Mouse (Mus musculus): ENCODE measurements around the gene Ccdc136. TPM values are rescaled to one million over a fixed set of nuclear protein-coding genes. Genes with fewer than 3 reads are reported as not detected.
"Not testable (repeated sequence)": the region's sequence is repeated elsewhere in the genome, so short reads cannot be mapped to it uniquely, and the experiment has no call there.

Gene Ccdc136
- polyA plus RNA-seq, 1 experiment = 44.5 TPM

GRCm38 (mm10) chr6:29365277-29365676 is 30.8 kb upstream of the Ccdc136 start:
- TF ChIP-seq CTCF (IDR thresholded peaks at IDR 0.05; ENCODE audit: borderline replicate concordance, extremely low read depth, insufficient read depth, insufficient read length) = no peak
- TF ChIP-seq POLR2A (IDR thresholded peaks at IDR 0.05; ENCODE audit: borderline replicate concordance, extremely low read depth, insufficient read depth, insufficient read length, poor library complexity, severe bottlenecking) = no peak
- DNase-seq (ENCODE audit: low read depth) = no peak

DNA sequence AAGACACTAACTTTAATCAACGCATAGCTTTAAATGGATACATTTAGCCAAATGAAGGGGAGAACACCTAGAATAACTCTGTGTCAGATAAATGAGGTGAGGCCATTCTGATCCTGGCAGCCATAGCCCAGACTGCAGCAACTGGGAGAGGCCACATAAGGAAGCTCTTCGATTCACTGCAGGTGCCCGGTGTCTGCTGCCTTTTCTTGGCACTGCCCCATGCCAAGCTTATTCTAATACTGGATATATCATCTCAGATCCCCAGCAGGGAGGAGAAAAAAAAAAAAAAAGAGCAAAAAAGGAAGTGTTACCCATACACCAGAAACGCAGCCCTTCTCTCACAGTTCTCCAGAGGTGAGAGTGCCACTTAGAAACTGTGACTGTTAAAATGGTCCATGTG is 18.7 kb upstream of the Ccdc136 start:
- TF ChIP-seq POLR2A (IDR thresholded peaks at IDR 0.05; ENCODE audit: borderline replicate concordance, extremely low read depth, insufficient read depth, insufficient read length, poor library complexity, severe bottlenecking) = no peak
- no peak for TF ChIP-seq CTCF (IDR thresholded peaks at IDR 0.05; ENCODE audit: borderline replicate concordance, extremely low read depth, insufficient read depth, insufficient read length)
- DNase-seq (ENCODE audit: low read depth) = no peak

- no peak for TF ChIP-seq CTCF (IDR thresholded peaks at IDR 0.05; ENCODE audit: borderline replicate concordance, extremely low read depth, insufficient read depth, insufficient read length)
- TF ChIP-seq POLR2A (IDR thresholded peaks at IDR 0.05; ENCODE audit: borderline replicate concordance, extremely low read depth, insufficient read depth, insufficient read length, poor library complexity, severe bottlenecking) = no peak
- DNase-seq (ENCODE audit: low read depth) = no peak
These were observed 17.4 kb upstream of the Ccdc136 start for GRCm38 (mm10) chr6:29378678-29379077.

DNA sequence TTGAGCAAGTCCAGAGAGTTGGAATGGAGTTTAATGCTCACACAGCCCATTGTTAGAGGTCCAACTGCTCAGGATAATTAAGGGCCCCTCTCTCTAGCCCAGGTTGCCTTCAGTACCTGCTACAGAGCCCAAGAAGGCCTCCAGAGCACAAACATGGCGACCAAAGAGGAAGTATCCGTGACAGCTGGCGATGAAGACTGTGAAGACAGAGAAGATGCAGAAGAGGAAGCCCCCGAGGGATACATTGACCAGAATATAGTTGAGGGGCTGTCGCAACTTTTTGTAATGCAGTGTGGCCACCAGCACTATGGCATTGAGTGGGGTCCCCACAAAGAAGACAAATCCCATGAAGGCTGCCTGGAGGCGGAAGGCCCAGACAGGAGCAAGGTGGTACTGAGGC is 16.2 kb upstream of the Ccdc136 start:
- DNase-seq (ENCODE audit: low read depth) = no peak
- TF ChIP-seq POLR2A (IDR thresholded peaks at IDR 0.05; ENCODE audit: borderline replicate concordance, extremely low read depth, insufficient read depth, insufficient read length, poor library complexity, severe bottlenecking) = no peak
- no peak for TF ChIP-seq CTCF (IDR thresholded peaks at IDR 0.05; ENCODE audit: borderline replicate concordance, extremely low read depth, insufficient read depth, insufficient read length)

- no peak for DNase-seq (ENCODE audit: low read depth)
- TF ChIP-seq CTCF (IDR thresholded peaks at IDR 0.05; ENCODE audit: borderline replicate concordance, extremely low read depth, insufficient read depth, insufficient read length) (no peak), POLR2A (IDR thresholded peaks at IDR 0.05; ENCODE audit: borderline replicate concordance, extremely low read depth, insufficient read depth, insufficient read length, poor library complexity, severe bottlenecking) (no peak)
These were observed 13.7 kb upstream of the Ccdc136 start for GRCm38 (mm10) chr6:29382442-29382841.

DNA sequence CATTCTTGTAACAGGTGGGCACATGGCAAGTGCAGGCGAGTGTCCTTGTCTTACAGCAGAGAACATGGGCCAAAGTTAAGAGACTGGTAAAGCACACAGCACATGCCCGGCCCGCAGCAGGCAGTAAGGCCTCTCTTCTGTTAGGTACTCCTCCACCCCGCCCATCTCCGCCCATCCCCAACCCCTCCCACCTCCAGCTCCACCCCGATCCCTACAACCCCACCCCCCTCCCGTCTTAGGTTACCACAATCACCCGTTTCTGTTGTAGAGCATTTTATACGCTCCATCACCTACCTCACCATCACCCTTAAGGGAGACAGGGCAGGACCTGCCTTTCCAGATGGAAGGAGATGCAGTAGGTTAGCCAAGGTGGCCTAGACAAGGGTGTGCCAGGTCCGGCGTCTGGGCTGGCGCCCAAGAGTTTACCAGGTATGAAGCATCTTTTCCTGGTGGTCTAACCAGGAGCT is 8.0 kb upstream of the Ccdc136 start, which contains the start of gene Opn1sw:
TSS of gene Opn1sw (minus strand) at position 417 of the 467 bp plus-strand sequence.
- peak; percentile 46 for DNase-seq (ENCODE audit: low read depth)
- TF ChIP-seq POLR2A (IDR thresholded peaks at IDR 0.05; ENCODE audit: borderline replicate concordance, extremely low read depth, insufficient read depth, insufficient read length, poor library complexity, severe bottlenecking) = no peak
- no peak for TF ChIP-seq CTCF (IDR thresholded peaks at IDR 0.05; ENCODE audit: borderline replicate concordance, extremely low read depth, insufficient read depth, insufficient read length)

GRCm38 (mm10) chr6:29388606-29389080 is 7.5 kb upstream of the Ccdc136 start:
- TF ChIP-seq POLR2A (IDR thresholded peaks at IDR 0.05; ENCODE audit: borderline replicate concordance, extremely low read depth, insufficient read depth, insufficient read length, poor library complexity, severe bottlenecking) (no peak), CTCF (IDR thresholded peaks at IDR 0.05; ENCODE audit: borderline replicate concordance, extremely low read depth, insufficient read depth, insufficient read length) (no peak)
- DNase-seq (ENCODE audit: low read depth) = peak; percentile 89

- TF ChIP-seq CTCF (IDR thresholded peaks at IDR 0.05; ENCODE audit: borderline replicate concordance, extremely low read depth, insufficient read depth, insufficient read length) = no peak
- TF ChIP-seq POLR2A (IDR thresholded peaks at IDR 0.05; ENCODE audit: borderline replicate concordance, extremely low read depth, insufficient read depth, insufficient read length, poor library complexity, severe bottlenecking) = no peak
- DNase-seq (ENCODE audit: low read depth) = no peak
These were observed 6.7 kb upstream of the Ccdc136 start for GRCm38 (mm10) chr6:29389425-29389824.

DNA sequence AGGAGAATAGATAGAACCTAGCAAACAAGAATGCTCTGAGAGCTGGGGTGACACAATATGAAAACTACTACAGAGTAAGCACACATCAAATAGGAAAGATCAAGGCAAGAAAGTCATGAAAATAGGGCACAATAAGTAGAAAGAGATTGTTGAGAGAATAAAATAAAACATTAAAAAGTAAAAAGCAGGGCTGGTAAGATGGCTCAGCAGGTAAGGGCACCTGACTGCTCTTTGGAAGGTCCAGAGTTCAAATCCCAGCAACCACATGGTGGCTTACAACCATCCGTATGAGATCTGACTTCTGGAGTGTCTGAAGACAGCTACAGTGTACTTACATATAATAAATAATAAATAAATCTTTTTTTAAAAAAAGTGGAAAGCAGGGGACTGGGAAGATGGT is 5.6 kb upstream of the Ccdc136 start:
- not testable (repeated sequence) for DNase-seq (ENCODE audit: low read depth)

DNA sequence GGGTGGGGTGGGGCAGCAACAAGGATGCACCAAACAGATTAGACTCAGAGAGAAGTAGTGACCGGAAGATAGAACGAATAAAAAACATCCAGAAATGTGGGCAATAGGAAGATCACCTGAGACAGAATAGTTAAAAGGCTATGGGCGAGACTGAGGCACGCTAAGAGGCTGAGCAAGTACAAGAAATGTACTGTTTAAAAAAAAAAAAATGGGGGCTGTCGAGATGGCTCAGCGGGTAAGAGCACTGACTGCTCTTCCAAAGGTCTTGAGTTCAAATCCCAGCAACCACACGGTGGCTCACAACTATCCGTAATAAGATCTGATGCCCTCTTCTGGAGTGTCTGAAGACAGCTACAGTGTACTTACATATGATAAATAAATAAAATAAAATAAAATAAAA is 4.9 kb upstream of the Ccdc136 start:
- not testable (repeated sequence) for DNase-seq (ENCODE audit: low read depth)

DNA sequence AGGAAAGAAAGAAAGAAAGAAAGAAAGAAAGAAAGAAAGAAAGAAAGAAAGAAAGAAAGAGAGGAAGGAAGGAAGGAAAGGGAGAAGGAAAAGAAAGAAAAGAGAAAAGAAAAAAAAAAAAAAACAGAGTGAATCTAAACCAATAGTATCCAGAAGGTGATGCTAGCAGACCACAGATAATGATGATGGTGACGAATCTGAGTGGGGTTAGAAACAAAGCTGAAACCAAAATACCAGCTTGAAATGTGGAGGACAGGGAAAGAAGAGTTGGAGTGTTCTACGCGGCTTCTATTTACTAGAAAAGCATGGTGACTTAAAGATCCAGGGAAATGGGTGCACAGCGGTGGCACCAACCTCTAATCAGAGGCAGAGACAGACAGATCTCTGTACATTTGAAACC is 4.3 kb upstream of the Ccdc136 start:
- TF ChIP-seq CTCF (IDR thresholded peaks at IDR 0.05; ENCODE audit: borderline replicate concordance, extremely low read depth, insufficient read depth, insufficient read length) (no peak), POLR2A (IDR thresholded peaks at IDR 0.05; ENCODE audit: borderline replicate concordance, extremely low read depth, insufficient read depth, insufficient read length, poor library complexity, severe bottlenecking) (no peak)
- no peak for DNase-seq (ENCODE audit: low read depth)

DNA sequence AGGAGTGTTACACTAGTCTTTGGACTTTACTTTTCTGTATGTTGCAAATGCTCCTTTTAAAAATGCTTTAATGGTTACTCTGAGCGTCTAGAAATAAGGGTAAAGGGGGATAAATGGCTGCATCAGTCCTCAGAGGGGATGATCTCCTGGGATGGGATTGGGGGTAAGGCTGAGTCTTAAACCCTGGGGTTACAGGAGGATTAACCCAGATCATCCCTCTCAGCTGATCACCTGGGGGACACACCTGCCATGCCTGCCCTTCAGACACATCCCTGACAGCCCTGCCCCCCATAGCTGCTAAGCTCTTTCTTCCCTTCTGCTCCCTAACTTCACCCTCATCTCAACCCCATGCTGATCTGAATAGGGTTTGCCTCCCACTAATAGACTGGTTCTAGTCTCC is 1.8 kb upstream of the Ccdc136 start:
- no peak for DNase-seq (ENCODE audit: low read depth)
- TF ChIP-seq CTCF (IDR thresholded peaks at IDR 0.05; ENCODE audit: borderline replicate concordance, extremely low read depth, insufficient read depth, insufficient read length) = no peak

All from brain, embryonic 14.5 days (tissue).